Mouse (Mus musculus): ENCODE results near the gene Zfp534. TPM values are rescaled to one million over a fixed set of nuclear protein-coding genes. Genes with fewer than 3 reads are reported as not detected.
"Not testable (repeated sequence)": the region's sequence is repeated elsewhere in the genome, so short reads cannot be mapped to it uniquely, and the experiment has no call there.

Gene Zfp534
- polyA plus RNA-seq (2015; fragmentation: Nextera tagmentation; extraction: Ambion mirVana) = not detected in 2 replicates

GRCm38 (mm10) chr4:147702453-147702852 is at the start of gene Zfp534:
Zfp534 (minus strand) TSS chr4:147702553.
- not testable (repeated sequence) for H3K27me3 ChIP-seq (replicated peaks); H3K4me3 ChIP-seq (replicated peaks); H3K9me3 ChIP-seq

GRCm38 (mm10) chr4:147746255-147746654 is 43.9 kb upstream of the Zfp534 start:
- H3K4me2 ChIP-seq (replicated peaks); H3K4me3 ChIP-seq (replicated peaks); H3K27ac ChIP-seq; ATAC-seq; H3K36me3 ChIP-seq; H3K4me1 ChIP-seq (replicated peaks); H3K9ac ChIP-seq; H3K27me3 ChIP-seq (replicated peaks); H3K9me3 ChIP-seq: not testable (repeated sequence)
- WGBS = 94% methylated on average over 14 of the region's 15 CpGs

More at GRCm38 (mm10) chr4:147702453-147702852, at the start of gene Zfp534:
- H3K36me3 ChIP-seq; ATAC-seq; H3K27ac ChIP-seq; H3K9ac ChIP-seq; H3K4me2 ChIP-seq (replicated peaks); H3K4me1 ChIP-seq (replicated peaks): not testable (repeated sequence)
- 86% methylated on average over 3 of the region's 3 CpGs for WGBS

- H3K4me2 ChIP-seq (replicated peaks) = peak overlapping the region; percentile 67
- 27% methylated on average over 63 of the region's 63 CpGs for WGBS
- H3K36me3 ChIP-seq; H3K27ac ChIP-seq; H3K27me3 ChIP-seq (replicated peaks); H3K4me1 ChIP-seq (replicated peaks); H3K9me3 ChIP-seq; H3K9ac ChIP-seq: not testable (repeated sequence)
- peak overlapping the region; percentile 41 for H3K4me3 ChIP-seq (replicated peaks)
- ATAC-seq = peak; percentile 56; the same call in 1 of the 2 replicates
Measured at GRCm38 (mm10) chr4:147738636-147739369, 36.5 kb upstream of the Zfp534 start.

GRCm38 (mm10) chr4:147655245-147655644 is 47.1 kb downstream of the Zfp534 start:
- not testable (repeated sequence) for H3K36me3 ChIP-seq; ATAC-seq; H3K9me3 ChIP-seq; H3K27ac ChIP-seq; H3K4me2 ChIP-seq (replicated peaks); H3K27me3 ChIP-seq (replicated peaks); H3K9ac ChIP-seq; H3K4me1 ChIP-seq (replicated peaks); H3K4me3 ChIP-seq (replicated peaks)
- WGBS = 89% methylated on average over 5 of the region's 5 CpGs

- not testable (repeated sequence) for H3K9me3 ChIP-seq; H3K9ac ChIP-seq; ATAC-seq; H3K36me3 ChIP-seq; H3K27me3 ChIP-seq (replicated peaks); H3K4me3 ChIP-seq (replicated peaks); H3K4me1 ChIP-seq (replicated peaks); H3K4me2 ChIP-seq (replicated peaks); H3K27ac ChIP-seq
- WGBS = no CpG with 5 or more reads among the region's 3 CpGs
Measured at GRCm38 (mm10) chr4:147647407-147647806, 54.9 kb downstream of the Zfp534 start.

- H3K4me2 ChIP-seq (replicated peaks); H3K36me3 ChIP-seq; H3K27me3 ChIP-seq (replicated peaks); H3K27ac ChIP-seq; H3K4me3 ChIP-seq (replicated peaks); H3K4me1 ChIP-seq (replicated peaks); H3K9ac ChIP-seq; ATAC-seq; H3K9me3 ChIP-seq: not testable (repeated sequence)
- no CpG with 5 or more reads among the region's 6 CpGs for WGBS
Measured at GRCm38 (mm10) chr4:147642413-147642812, 59.9 kb downstream of the Zfp534 start, which contains the start of gene Zfp979. Zfp979 (minus strand) TSS chr4:147642513.

GRCm38 (mm10) chr4:147641932-147642331 is 60.4 kb downstream of the Zfp534 start:
- not testable (repeated sequence) for H3K9me3 ChIP-seq; H3K9ac ChIP-seq; ATAC-seq; H3K27ac ChIP-seq; H3K4me2 ChIP-seq (replicated peaks); H3K27me3 ChIP-seq (replicated peaks); H3K4me1 ChIP-seq (replicated peaks); H3K36me3 ChIP-seq; H3K4me3 ChIP-seq (replicated peaks)
- WGBS = 46% methylated on average over 2 of the region's 3 CpGs

- not testable (repeated sequence) for H3K36me3 ChIP-seq; H3K4me3 ChIP-seq (replicated peaks); ATAC-seq; H3K27ac ChIP-seq; H3K4me1 ChIP-seq (replicated peaks); H3K9me3 ChIP-seq; H3K9ac ChIP-seq; H3K27me3 ChIP-seq (replicated peaks); H3K4me2 ChIP-seq (replicated peaks)
- WGBS = no CpG with 5 or more reads among the region's 2 CpGs
Measured at GRCm38 (mm10) chr4:147633818-147634262, 68.5 kb downstream of the Zfp534 start.

Other genes starting within 250 kb of the Zfp534 start
- gene Zfp982, start 210.1 kb downstream of the Zfp534 start, polyA plus RNA-seq (2015; fragmentation: Nextera tagmentation; extraction: Ambion mirVana) = 4.0 and 5.2 TPM in 2 replicates
- 0.24 and 0.30 TPM in 2 replicates for gene Gm16503, start 162.3 kb downstream of the Zfp534 start, polyA plus RNA-seq (2015; fragmentation: Nextera tagmentation; extraction: Ambion mirVana)
- 0.33 and 0.49 TPM in 2 replicates for gene Zfp985, start 149.3 kb downstream of the Zfp534 start, polyA plus RNA-seq (2015; fragmentation: Nextera tagmentation; extraction: Ambion mirVana)
- gene Zfp979, start 60.0 kb downstream of the Zfp534 start, polyA plus RNA-seq (2015; fragmentation: Nextera tagmentation; extraction: Ambion mirVana) = 2.6 and 2.7 TPM in 2 replicates
- 10.8 and 11.9 TPM in 2 replicates for gene Zfp984, start 107.2 kb upstream of the Zfp534 start, polyA plus RNA-seq (2015; fragmentation: Nextera tagmentation; extraction: Ambion mirVana)
- gene Zfp933, start 145.8 kb upstream of the Zfp534 start, polyA plus RNA-seq (2015; fragmentation: Nextera tagmentation; extraction: Ambion mirVana) = 4.6 and 4.7 TPM in 2 replicates
- 33.1 and 35.6 TPM in 2 replicates for gene Miip, start 166.3 kb upstream of the Zfp534 start, polyA plus RNA-seq (2015; fragmentation: Nextera tagmentation; extraction: Ambion mirVana)
- 9.6 and 9.8 TPM in 2 replicates for gene Fv1, start 166.4 kb upstream of the Zfp534 start, polyA plus RNA-seq (2015; fragmentation: Nextera tagmentation; extraction: Ambion mirVana)
- gene Mfn2, start 202.2 kb upstream of the Zfp534 start, polyA plus RNA-seq (2015; fragmentation: Nextera tagmentation; extraction: Ambion mirVana) = 42.4 and 42.5 TPM in 2 replicates
- 38.0 and 38.8 TPM in 2 replicates for gene Plod1, start 234.2 kb upstream of the Zfp534 start, polyA plus RNA-seq (2015; fragmentation: Nextera tagmentation; extraction: Ambion mirVana)
- gene 2510039O18Rik, start 238.3 kb upstream of the Zfp534 start, polyA plus RNA-seq (2015; fragmentation: Nextera tagmentation; extraction: Ambion mirVana) = 17.5 and 18.4 TPM in 2 replicates